Mouse (Mus musculus): ENCODE data around the gene Sell.

DNA sequence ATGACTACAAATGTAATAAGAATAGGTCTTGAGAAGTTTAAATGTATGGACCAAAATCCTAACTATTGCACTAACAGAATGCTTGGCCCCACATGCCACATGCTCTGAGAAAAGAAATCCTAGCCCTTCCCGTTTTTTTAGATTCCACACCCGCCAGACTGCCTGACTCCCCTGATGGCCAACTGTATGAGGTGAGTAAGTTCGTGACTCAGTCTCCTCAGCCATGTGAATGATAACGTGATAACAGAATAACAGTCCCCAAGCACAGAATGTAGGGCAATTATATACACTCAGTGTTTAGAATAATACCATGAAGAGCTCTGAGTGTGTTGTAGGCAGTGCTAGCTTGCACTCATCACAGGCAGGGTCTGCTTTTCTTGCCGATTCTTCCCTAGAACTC is 52.5 kb downstream of the Sell start:
- TF ChIP-seq CTCF (IDR thresholded peaks at IDR 0.05; ENCODE audit: low read depth, low read length) (no peak), POLR2A (IDR thresholded peaks at IDR 0.05; ENCODE audit: borderline replicate concordance, low read depth, low read length) (no peak)
